Mouse (Mus musculus): Measurements from ENCODE around the gene Dnajc21. TPM values are rescaled to one million over a fixed set of nuclear protein-coding genes. Genes with fewer than 3 reads are reported as not detected.
"Not testable (repeated sequence)": the region's sequence is repeated elsewhere in the genome, so short reads cannot be mapped to it uniquely, and the experiment has no call there.

Dnajc21 gene
- 10 to 100 TPM; 25.7 to 26.4 TPM for total RNA-seq (2021)

GRCm38 (mm10) chr15:10470151-10470831 is at the start of gene Dnajc21:
Gene Dnajc21 (minus strand): TSS chr15:10470516.
- peak; percentile 74 to 80 for DNase-seq

DNA sequence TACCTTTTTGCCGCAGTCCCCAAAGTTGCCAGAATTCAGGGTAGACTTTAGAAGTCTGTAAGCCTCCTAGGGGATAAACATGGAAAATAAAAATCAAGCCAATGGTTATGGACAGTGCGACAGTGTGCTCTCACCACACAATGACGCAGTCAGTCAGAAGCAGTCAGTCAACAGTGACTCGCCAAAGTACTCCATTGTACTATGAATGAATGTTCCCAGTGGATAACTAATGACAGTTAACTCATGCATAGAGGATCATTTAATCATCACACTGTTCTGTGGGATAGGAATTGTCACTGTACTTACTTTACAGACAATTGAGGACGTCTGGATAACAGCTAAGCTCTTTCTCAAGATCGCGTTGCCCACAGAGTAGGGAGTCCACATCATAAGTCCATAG is 44.9 kb upstream of the Dnajc21 start:
- DNase-seq = no peak

GRCm38 (mm10) chr15:10506099-10506498 is 35.8 kb upstream of the Dnajc21 start:
- no peak for DNase-seq

- peak; percentile 40 to 52 for DNase-seq
Measured at GRCm38 (mm10) chr15:10500838-10501719, 30.8 kb upstream of the Dnajc21 start.

DNA sequence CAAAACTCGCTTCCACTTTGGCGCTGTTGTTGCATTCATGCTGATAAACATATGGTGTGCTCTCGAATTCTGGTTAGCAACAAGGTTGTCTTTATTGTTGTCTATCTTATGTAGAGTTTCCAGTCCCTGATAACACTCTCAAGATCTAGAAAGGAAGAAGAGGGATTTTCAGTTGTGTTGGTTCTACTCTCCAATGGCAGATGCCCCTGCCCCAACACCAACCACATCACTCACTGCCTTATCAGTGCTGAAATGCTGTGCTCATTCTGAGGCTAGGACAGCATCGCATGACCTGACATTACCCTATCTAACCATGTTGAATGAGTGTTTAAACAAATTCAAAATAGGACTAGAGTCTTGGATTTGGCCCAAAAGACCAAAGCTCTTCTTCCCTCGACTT is 29.7 kb upstream of the Dnajc21 start:
- no peak for DNase-seq

GRCm38 (mm10) chr15:10499593-10499992 is 29.3 kb upstream of the Dnajc21 start:
- DNase-seq = no peak

GRCm38 (mm10) chr15:10496696-10497095 is 26.4 kb upstream of the Dnajc21 start:
- not testable (repeated sequence) for DNase-seq

DNA sequence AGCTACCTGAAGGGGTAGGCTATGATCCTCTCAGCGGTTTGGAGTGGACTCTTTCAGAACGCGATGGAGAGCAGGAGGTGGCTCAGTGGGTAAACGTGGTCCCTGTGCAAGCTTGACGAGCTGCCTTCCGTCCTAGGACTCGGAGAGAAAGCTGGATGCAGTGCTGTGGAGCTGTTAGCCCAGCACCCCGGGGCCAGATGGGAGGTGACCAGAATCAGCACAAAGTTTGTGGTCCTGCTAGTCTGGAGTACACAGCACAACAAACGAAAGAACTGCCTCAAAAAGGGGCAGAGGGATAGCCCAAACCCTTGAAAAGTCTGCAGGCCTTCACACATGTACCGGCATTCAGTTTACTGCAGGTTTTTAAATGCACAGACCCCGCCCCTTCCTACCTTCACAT is 25.6 kb upstream of the Dnajc21 start:
- no peak for DNase-seq

GRCm38 (mm10) chr15:10490101-10490500 is 19.8 kb upstream of the Dnajc21 start:
- DNase-seq = no peak

DNA sequence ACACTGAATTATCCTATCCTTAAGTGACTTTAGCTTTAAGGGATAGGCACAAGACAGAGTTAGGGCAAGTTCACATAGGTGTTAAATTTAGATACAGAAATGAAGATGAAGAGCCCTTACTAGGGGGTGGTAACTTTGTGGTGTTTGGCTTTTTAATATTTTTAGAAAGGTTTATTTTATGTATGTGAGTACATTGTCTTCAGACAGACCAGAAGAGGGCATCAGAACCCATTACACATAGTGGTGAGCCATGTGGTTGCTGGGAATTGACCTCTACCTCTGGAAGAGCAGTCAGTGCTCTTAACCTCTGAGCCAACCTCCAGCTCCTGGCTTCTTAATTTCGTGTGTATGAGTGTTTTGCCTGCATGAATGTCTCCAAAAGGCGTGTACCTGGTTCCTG is 16.9 kb upstream of the Dnajc21 start:
- no peak for DNase-seq

DNA sequence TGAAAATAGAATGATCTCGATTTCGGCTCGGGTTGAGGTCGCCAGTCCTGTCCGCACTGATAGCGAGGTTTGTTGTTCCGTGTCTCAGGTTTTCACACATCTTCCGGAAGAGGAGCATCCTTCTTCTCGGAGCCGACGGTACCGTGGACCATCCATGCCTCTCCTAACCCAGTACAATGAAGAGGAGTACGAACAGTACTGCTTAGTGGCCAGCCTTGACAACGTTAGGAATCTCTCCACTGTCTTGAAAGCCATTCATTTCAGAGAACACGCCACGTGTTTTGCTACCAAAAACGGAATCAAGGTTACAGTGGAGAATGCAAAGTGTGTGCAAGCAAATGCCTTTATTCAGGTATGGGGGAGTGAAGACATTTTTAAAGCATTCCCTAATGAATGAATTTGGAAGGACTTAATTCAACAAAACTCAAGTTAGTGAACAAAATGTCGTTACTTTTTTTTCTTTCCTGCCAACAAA is 16.1 kb upstream of the Dnajc21 start:
- no peak for DNase-seq

GRCm38 (mm10) chr15:10485484-10486364 is 15.4 kb upstream of the Dnajc21 start, which contains the start of the genes Brix1 and Rad1:
Gene Brix1 (minus strand): TSS chr15:10485947.
Gene Rad1 (plus strand): TSS chr15:10486018.
- peak; percentile 92 to 93 for DNase-seq

DNA sequence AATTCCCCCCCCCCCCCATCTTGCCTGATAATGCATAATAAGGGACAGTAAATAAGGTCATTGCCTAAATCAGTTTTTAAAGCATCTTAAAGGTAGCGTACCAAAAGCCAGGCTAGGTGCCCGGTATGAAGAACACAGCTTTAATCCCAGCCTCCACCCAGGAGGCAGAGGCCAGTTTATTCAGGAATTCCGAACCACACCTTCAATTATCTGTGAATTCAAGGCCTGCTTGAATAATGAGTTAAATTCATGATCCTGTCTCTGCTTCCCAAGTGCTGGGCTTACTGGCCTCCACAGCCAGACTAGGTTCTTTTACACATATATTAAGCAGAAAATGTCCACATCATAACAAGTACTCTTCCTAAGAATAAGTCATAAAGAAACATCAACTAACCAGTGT is 625 bp upstream of the Dnajc21 start:
- no peak for DNase-seq

- DNase-seq = peak; percentile 28 to 39
Measured at GRCm38 (mm10) chr15:10469641-10470150, 620 bp downstream of the Dnajc21 start.

GRCm38 (mm10) chr15:10468761-10469160 is 1.6 kb downstream of the Dnajc21 start:
- no peak for DNase-seq

GRCm38 (mm10) chr15:10464678-10465077 is 5.6 kb downstream of the Dnajc21 start:
- no peak for DNase-seq

DNA sequence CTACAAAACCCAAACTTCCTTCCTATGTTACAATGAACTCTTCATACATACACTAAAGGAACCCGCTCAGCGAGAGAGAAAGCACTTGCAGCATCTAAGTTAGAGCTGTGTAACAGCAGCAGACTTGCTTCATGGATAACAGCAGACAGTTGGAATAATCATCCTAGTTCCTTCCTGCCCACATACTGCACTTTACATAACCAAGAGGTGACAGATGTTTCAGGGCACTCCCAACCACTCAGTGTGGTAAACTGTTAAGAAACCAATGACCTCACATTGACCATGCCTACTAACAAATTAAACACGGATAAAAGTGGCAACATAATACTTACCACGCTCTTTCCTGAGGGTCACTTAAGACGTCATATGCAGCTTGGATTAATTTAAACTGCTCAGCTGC is 6.8 kb downstream of the Dnajc21 start:
- DNase-seq = no peak

- peak; percentile 13 to 19 for DNase-seq
Measured at GRCm38 (mm10) chr15:10460986-10461385, 9.3 kb downstream of the Dnajc21 start.

GRCm38 (mm10) chr15:10447102-10447501 is 23.2 kb downstream of the Dnajc21 start:
- DNase-seq = no peak

DNA sequence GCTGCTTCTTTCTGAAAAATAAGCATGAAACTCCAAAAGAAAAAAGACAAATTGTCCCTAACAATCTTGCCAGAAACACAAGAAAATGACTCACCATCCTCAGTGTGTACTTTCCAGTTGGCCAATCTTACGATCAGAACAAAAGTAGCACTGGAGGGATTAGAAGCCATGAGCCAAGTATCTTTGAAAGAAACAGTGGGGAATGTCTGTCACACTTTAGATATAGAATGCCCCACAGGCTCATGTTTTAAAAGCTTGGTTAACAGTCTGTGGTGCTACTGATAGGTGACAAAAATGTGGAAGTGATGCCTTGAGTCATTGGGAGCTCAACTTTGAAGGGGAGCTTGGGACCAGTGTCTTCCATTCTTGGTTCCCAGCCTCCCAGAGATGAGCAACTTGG is 28.0 kb downstream of the Dnajc21 start:
- DNase-seq = no peak

GRCm38 (mm10) chr15:10441493-10441892 is 28.8 kb downstream of the Dnajc21 start:
- no peak for DNase-seq

DNA sequence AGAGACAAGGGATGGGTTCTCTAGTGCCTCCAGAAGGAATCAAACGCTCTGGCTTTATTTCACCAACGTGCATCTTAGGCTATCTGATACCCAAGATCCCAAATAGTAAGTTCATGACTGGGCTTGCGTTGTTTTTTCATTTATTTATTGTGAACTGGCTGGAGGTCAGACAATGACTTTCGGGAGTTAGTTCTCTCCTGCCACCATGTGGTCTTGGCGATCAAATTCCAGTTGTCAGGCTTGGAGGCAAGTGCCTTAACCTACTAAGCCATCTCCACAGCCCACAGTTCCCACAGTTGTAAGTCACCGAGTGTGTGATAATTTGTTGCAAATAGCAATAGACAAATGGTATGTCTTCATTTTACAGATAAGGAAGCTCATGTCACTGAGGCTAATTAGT is 30.4 kb downstream of the Dnajc21 start:
- DNase-seq = no peak

Measured in layer of hippocampus, postnatal 36 days (tissue).